Mouse (Mus musculus): ENCODE measurements around the gene Papola. TPM values are rescaled to one million over a fixed set of nuclear protein-coding genes. Genes with fewer than 3 reads are reported as not detected.
A peak's percentile ranks its signal among the peaks of the same experiment; 100 is the strongest.

Gene Papola
- polyA plus RNA-seq, 1 experiment from 2014 or later, result 256 TPM

DNA sequence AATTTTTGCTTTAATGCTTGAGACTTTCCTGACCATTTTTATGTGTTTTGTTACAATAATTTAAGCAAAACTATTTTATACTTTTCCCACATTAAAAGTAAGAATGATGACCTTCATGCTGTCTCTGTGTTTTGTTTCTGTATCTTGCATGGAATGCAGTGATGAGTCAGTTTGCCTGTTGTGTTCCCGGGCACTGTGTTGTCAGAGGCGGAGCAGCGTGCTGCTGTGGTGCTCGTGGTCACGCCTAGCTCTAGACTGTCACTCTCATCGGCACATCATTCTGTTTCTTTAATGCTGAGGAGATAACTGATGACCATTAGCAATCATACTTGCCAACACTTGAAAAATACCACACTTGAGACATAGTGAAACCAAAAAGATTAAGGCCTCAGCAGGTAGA lies 29.5 kb downstream of the Papola start:
- Histone ChIP-seq H3K9ac (ENCODE audit: low read length) (no peak overlapping the region), H3K27ac (ENCODE audit: low read depth, low read length) (no peak overlapping the region), H3K9me3 (ENCODE audit: control insufficient read depth, low read length) (no peaks in the 10 kb centered on the region), H3K4me3 (ENCODE audit: low read depth, low read length) (no peak overlapping the region), H3K4me2 (ENCODE audit: low read depth, low read length, severe bottlenecking) (no peak overlapping the region), H3K36me3 (ENCODE audit: control insufficient read depth, insufficient read depth, low read length) (no peaks in the 10 kb centered on the region; the same call in 1 of the 2 replicates), H3K4me1 (replicated peaks; ENCODE audit: control insufficient read depth, insufficient read depth, low read length) (no peaks in the 10 kb centered on the region), H3K27me3 (ENCODE audit: control insufficient read depth, insufficient read depth, low read length) (no peaks in the 10 kb centered on the region)
- ATAC-seq (replicated peaks; ENCODE audit: low FRiP score) (no peak), DNase-seq (ENCODE audit: low spot score) (no peak)
- 91% methylated on average over 6 of the region's 6 CpGs for WGBS

DNA sequence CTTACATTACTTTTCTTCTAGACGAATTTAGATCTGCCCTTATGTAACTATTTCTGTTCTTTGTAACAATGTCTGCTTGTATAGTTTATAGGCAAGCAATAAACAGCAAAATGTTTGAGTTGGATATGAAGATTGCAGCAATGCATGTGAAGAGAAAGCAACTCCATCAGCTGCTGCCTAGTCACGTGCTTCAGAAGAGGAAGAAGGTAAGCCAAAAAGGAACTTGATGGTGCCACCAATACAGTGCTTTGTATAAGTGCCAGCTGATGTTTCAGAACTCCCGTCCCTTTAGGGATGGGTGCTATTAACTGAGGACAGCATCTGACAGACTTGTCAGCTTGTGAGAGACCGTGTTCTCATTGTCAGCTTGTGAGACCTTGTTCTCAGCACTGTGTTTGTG lies 39.0 kb downstream of the Papola start:
- no peak for ATAC-seq (replicated peaks; ENCODE audit: low FRiP score)
- H3K36me3 ChIP-seq (ENCODE audit: control insufficient read depth, insufficient read depth, low read length), result peaks cover 18% of the 10 kb centered on the region
- H3K27me3 ChIP-seq (ENCODE audit: control insufficient read depth, insufficient read depth, low read length), result no peaks in the 10 kb centered on the region

DNA sequence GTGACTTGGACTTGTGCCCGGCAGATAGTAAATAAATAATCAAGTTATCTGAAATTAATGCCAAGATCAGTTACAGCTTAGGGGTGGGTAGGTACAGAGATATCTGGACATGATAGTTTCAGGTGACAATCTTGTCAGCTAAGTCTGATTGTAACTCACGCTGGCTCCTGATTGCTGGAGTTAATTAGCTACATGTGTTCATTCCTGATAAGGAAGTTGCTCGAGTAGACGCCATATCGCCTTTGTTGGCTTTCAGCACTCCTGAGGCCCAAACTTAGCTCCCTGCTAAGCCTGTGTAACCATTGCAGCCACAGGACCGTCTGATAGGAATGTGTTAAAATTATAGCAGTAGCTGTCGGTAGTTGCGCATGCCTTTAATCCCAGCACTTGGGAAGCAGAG lies 40.2 kb downstream of the Papola start:
- Histone ChIP-seq H3K4me1 (replicated peaks; ENCODE audit: control insufficient read depth, insufficient read depth, low read length) (no peaks in the 10 kb centered on the region), H3K36me3 (ENCODE audit: control insufficient read depth, insufficient read depth, low read length) (peaks cover 27% of the 10 kb centered on the region), H3K9ac (ENCODE audit: low read length) (no peak overlapping the region), H3K4me2 (ENCODE audit: low read depth, low read length, severe bottlenecking) (no peak overlapping the region), H3K27ac (ENCODE audit: low read depth, low read length) (no peak overlapping the region), H3K27me3 (ENCODE audit: control insufficient read depth, insufficient read depth, low read length) (no peaks in the 10 kb centered on the region), H3K4me3 (ENCODE audit: low read depth, low read length) (no peak overlapping the region), H3K9me3 (ENCODE audit: control insufficient read depth, low read length) (no peaks in the 10 kb centered on the region)
- ATAC-seq (replicated peaks; ENCODE audit: low FRiP score) (no peak), DNase-seq (ENCODE audit: low spot score) (no peak)
- WGBS, result 86% methylated on average over 8 of the region's 8 CpGs

More for the DNA sequence above, 39.0 kb downstream of the Papola start:
- H3K27ac ChIP-seq (ENCODE audit: low read depth, low read length), result no peak overlapping the region
- 86% methylated on average over 4 of the region's 4 CpGs for WGBS
- no peak overlapping the region for H3K9ac ChIP-seq (ENCODE audit: low read length)
- no peaks in the 10 kb centered on the region for H3K9me3 ChIP-seq (ENCODE audit: control insufficient read depth, low read length)
- H3K4me1 ChIP-seq (replicated peaks; ENCODE audit: control insufficient read depth, insufficient read depth, low read length), result no peaks in the 10 kb centered on the region
- DNase-seq (ENCODE audit: low spot score), result no peak
- no peak overlapping the region for H3K4me3 ChIP-seq (ENCODE audit: low read depth, low read length)
- H3K4me2 ChIP-seq (ENCODE audit: low read depth, low read length, severe bottlenecking), result no peak overlapping the region

DNA sequence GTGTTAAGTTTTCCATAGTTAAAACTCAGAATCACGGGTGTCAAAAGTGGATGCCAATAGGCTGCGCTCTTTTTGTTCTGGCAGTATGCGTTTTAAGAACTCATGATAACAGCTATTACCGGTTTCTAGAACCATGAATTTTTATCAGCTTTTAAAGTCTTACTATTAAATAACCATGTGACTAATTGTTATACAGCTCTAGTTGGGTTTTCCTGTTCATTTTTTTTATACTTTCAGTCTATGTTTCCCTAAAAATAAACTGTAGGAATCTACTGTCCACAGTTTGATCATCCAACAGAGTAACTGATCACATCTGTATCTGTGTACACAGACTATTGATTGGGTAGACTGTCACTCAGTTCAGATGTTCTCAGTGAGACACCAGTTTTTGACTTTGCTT lies 40.8 kb downstream of the Papola start:
- H3K9me3 ChIP-seq (ENCODE audit: control insufficient read depth, low read length), result no peaks in the 10 kb centered on the region
- peaks cover 29% of the 10 kb centered on the region for H3K36me3 ChIP-seq (ENCODE audit: control insufficient read depth, insufficient read depth, low read length)
- WGBS, result 96% methylated on average over 4 of the region's 4 CpGs
- H3K4me2 ChIP-seq (ENCODE audit: low read depth, low read length, severe bottlenecking), result no peak overlapping the region
- no peaks in the 10 kb centered on the region for H3K27me3 ChIP-seq (ENCODE audit: control insufficient read depth, insufficient read depth, low read length)
- no peak overlapping the region for H3K9ac ChIP-seq (ENCODE audit: low read length)
- no peaks in the 10 kb centered on the region for H3K4me1 ChIP-seq (replicated peaks; ENCODE audit: control insufficient read depth, insufficient read depth, low read length)
- DNase-seq (ENCODE audit: low spot score) (no peak), ATAC-seq (replicated peaks; ENCODE audit: low FRiP score) (no peak)
- no peak overlapping the region for H3K27ac ChIP-seq (ENCODE audit: low read depth, low read length)
- no peak overlapping the region for H3K4me3 ChIP-seq (ENCODE audit: low read depth, low read length)

DNA sequence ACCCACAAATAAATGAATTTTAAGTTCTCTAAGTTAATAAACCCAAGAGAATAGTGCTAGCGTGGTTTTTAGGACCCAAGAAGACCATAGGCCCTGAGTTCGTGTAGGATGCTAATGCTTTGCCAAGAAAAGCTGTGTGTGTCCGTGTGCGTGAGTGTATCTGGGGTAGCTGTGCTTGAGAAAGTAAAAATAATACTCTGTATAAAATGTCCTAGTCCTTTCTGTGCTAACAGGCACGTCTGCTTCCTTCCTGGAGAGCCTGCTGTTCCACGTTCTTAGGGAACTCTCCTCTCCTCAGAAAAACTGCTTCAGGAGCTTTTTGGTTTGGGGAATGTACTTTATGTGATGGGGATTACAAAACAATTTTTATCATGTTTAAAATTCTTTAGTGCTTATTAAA lies 48.0 kb downstream of the Papola start:
- no peak for DNase-seq (ENCODE audit: low spot score)
- H3K4me2 ChIP-seq (ENCODE audit: low read depth, low read length, severe bottlenecking), result no peak overlapping the region
- no peaks in the 10 kb centered on the region for H3K9me3 ChIP-seq (ENCODE audit: control insufficient read depth, low read length)
- H3K9ac ChIP-seq (ENCODE audit: low read length), result no peak overlapping the region
- WGBS, result 89% methylated on average over 6 of the region's 6 CpGs
- no peaks in the 10 kb centered on the region for H3K27me3 ChIP-seq (ENCODE audit: control insufficient read depth, insufficient read depth, low read length)
- H3K4me3 ChIP-seq (ENCODE audit: low read depth, low read length), result no peak overlapping the region
- no peak overlapping the region for H3K27ac ChIP-seq (ENCODE audit: low read depth, low read length)
- ATAC-seq (replicated peaks; ENCODE audit: low FRiP score), result no peak
- H3K4me1 ChIP-seq (replicated peaks; ENCODE audit: control insufficient read depth, insufficient read depth, low read length), result no peaks in the 10 kb centered on the region
- peaks cover 20% of the 10 kb centered on the region for H3K36me3 ChIP-seq (ENCODE audit: control insufficient read depth, insufficient read depth, low read length)

DNA sequence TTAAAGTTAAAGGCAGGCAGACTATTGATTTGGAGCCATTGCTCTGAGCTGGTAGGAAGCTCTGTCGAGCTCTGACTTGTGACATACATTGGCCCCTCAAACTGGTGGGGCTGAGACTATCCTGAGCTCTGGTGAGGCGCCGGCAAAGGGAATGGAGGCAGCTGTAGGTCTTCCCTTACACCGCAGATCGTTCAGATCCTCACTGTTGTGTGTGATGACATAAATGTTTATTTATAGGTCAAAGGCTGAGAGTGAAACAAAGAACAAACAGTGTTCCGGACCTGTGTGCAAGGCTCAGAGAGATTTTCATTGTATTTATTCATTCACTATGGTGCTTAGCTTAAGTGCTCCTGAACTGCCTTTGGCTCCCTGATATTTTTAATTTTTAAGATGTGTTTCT lies 50.4 kb downstream of the Papola start:
- ATAC-seq (replicated peaks; ENCODE audit: low FRiP score), result no peak
- DNase-seq (ENCODE audit: low spot score), result peak; percentile 16
- Histone ChIP-seq H3K9me3 (ENCODE audit: control insufficient read depth, low read length) (no peaks in the 10 kb centered on the region), H3K9ac (ENCODE audit: low read length) (no peak overlapping the region), H3K27ac (ENCODE audit: low read depth, low read length) (no peak overlapping the region), H3K4me2 (ENCODE audit: low read depth, low read length, severe bottlenecking) (no peak overlapping the region), H3K4me1 (replicated peaks; ENCODE audit: control insufficient read depth, insufficient read depth, low read length) (no peaks in the 10 kb centered on the region), H3K27me3 (ENCODE audit: control insufficient read depth, insufficient read depth, low read length) (no peaks in the 10 kb centered on the region), H3K36me3 (ENCODE audit: control insufficient read depth, insufficient read depth, low read length) (peaks cover 9% of the 10 kb centered on the region), H3K4me3 (ENCODE audit: low read depth, low read length) (no peak overlapping the region)
- 87% methylated on average over 6 of the region's 6 CpGs for WGBS

DNA sequence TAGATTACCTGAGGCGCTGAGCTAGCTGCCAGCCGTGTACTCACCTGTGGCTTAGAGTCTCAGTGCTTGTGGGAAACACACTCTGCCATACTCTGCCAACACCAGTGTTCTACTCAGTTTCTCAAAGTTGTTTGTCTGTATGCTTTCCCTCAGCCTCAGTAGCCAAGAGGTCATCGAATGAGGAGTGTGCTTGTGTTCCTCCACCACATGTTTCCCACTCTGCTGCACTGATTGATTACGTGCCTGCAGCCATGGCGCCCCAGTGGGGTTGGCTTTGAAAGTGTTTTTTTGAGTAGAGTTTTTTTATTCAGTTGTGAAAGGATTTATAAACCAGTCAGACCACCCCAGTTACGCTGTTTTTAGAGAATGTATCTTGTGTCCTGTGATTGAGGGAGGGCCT lies 51.1 kb downstream of the Papola start:
- 78% methylated on average over 6 of the region's 6 CpGs for WGBS
- DNase-seq (ENCODE audit: low spot score), result peak; percentile 38
- H3K36me3 ChIP-seq (ENCODE audit: control insufficient read depth, insufficient read depth, low read length), result peaks cover 12% of the 10 kb centered on the region; the same call in 1 of the 2 replicates

DNA sequence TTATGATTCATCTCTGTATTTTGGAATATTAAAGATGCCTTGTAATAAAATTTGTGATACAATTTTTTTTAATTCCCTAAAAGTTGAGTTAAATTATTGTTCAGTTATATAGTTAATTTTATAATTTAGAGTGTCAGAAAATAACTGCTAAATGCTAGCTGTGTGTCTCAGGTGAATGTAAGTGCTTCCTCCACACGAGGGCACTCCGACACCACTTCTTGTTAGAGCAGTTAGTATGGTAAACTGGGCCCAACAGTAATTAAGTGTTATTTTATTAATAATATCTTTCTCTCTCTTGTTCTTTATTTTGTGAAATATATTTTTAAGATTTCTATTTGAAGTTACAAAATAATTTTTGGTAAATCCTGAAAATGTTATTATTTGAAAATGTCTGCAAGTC lies 51.7 kb downstream of the Papola start:
- ATAC-seq (replicated peaks; ENCODE audit: low FRiP score) (no peak), DNase-seq (ENCODE audit: low spot score) (peak; percentile 54)
- no peak overlapping the region for H3K4me3 ChIP-seq (ENCODE audit: low read depth, low read length)
- WGBS, result 86% methylated on average over 2 of the region's 2 CpGs
- no peaks in the 10 kb centered on the region for H3K9me3 ChIP-seq (ENCODE audit: control insufficient read depth, low read length)
- H3K4me1 ChIP-seq (replicated peaks; ENCODE audit: control insufficient read depth, insufficient read depth, low read length), result no peaks in the 10 kb centered on the region
- H3K36me3 ChIP-seq (ENCODE audit: control insufficient read depth, insufficient read depth, low read length), result peaks cover 16% of the 10 kb centered on the region; the same call in 1 of the 2 replicates
- no peak overlapping the region for H3K27ac ChIP-seq (ENCODE audit: low read depth, low read length)
- H3K27me3 ChIP-seq (ENCODE audit: control insufficient read depth, insufficient read depth, low read length), result no peaks in the 10 kb centered on the region
- H3K9ac ChIP-seq (ENCODE audit: low read length), result no peak overlapping the region
- H3K4me2 ChIP-seq (ENCODE audit: low read depth, low read length, severe bottlenecking), result no peak overlapping the region

More for the DNA sequence above, 51.1 kb downstream of the Papola start:
- Histone ChIP-seq H3K9ac (ENCODE audit: low read length) (no peak overlapping the region), H3K4me2 (ENCODE audit: low read depth, low read length, severe bottlenecking) (no peak overlapping the region), H3K9me3 (ENCODE audit: control insufficient read depth, low read length) (no peaks in the 10 kb centered on the region), H3K4me3 (ENCODE audit: low read depth, low read length) (no peak overlapping the region), H3K27ac (ENCODE audit: low read depth, low read length) (no peak overlapping the region), H3K27me3 (ENCODE audit: control insufficient read depth, insufficient read depth, low read length) (no peaks in the 10 kb centered on the region), H3K4me1 (replicated peaks; ENCODE audit: control insufficient read depth, insufficient read depth, low read length) (no peaks in the 10 kb centered on the region)
- no peak for ATAC-seq (replicated peaks; ENCODE audit: low FRiP score)

DNA sequence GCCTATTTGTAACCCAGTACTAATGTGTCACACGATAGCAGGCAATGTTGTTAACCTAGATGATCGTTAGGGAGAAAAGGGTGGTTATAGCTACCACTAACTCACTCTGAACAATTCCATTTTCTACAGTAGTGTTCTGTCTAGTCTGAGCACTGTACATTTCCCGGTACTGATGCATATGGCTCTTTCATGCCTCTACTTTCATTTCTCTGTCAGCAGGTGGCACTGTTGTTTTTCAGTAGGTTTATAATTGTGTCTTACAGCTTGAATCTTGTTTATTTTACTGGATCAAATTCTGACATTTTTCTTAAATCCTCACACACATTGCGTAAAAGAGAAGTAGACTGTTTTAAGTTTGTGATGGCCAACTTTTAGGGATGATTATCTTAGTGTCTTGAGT lies 54.6 kb downstream of the Papola start:
- DNase-seq (ENCODE audit: low spot score), result no peak
- WGBS, result 81% methylated on average over 4 of the region's 4 CpGs
- Histone ChIP-seq H3K27ac (ENCODE audit: low read depth, low read length) (no peak overlapping the region), H3K9ac (ENCODE audit: low read length) (no peak overlapping the region), H3K4me1 (replicated peaks; ENCODE audit: control insufficient read depth, insufficient read depth, low read length) (no peaks in the 10 kb centered on the region), H3K4me3 (ENCODE audit: low read depth, low read length) (no peak overlapping the region), H3K9me3 (ENCODE audit: control insufficient read depth, low read length) (no peaks in the 10 kb centered on the region), H3K4me2 (ENCODE audit: low read depth, low read length, severe bottlenecking) (no peak overlapping the region), H3K36me3 (ENCODE audit: control insufficient read depth, insufficient read depth, low read length) (peaks cover 16% of the 10 kb centered on the region; the same call in 1 of the 2 replicates), H3K27me3 (ENCODE audit: control insufficient read depth, insufficient read depth, low read length) (no peaks in the 10 kb centered on the region)
- no peak for ATAC-seq (replicated peaks; ENCODE audit: low FRiP score)

All from forebrain, embryonic 11.5 days (tissue).